Mouse (Mus musculus) forebrain, embryonic 10.5 days (tissue): ENCODE results near the gene Gm8281. TPM values are rescaled to one million over a fixed set of nuclear protein-coding genes. Genes with fewer than 3 reads are reported as not detected.
"Not testable (repeated sequence)": the region's sequence is repeated elsewhere in the genome, so short reads cannot be mapped to it uniquely, and the experiment has no call there.

Experiments used
- DNase-seq: peaks from one replicate; pipeline ENCODE4 v3.0.0-alpha.2; 2017; ENCODE audit warnings: low spot score; ENCODE audit errors: extremely low spot score
- H3K27ac ChIP-seq: fragments of 300-500 bp; sonication (generic); 2 replicates; pipeline ENCODE4 v1.5.1; 2016; ENCODE audit warnings: mild to moderate bottlenecking
- H3K27me3 ChIP-seq: fragments of 300-500 bp; sonication (generic); 2 replicates; pipeline ENCODE4 v1.6.1; 2016; ENCODE audit warnings: mild to moderate bottlenecking; ENCODE audit not compliant: poor library complexity, severe bottlenecking
- H3K36me3 ChIP-seq: fragments of 300-500 bp; sonication (generic); replicated peaks from 2 replicates; pipeline ENCODE4 v1.6.1; 2016; ENCODE audit warnings: mild to moderate bottlenecking, moderate library complexity
- H3K4me1 ChIP-seq: fragments of 300-500 bp; sonication (generic); 2 replicates; pipeline ENCODE4 v1.6.1; 2016
- H3K4me3 ChIP-seq: fragments of 300-500 bp; sonication (generic); 2 replicates; pipeline ENCODE4 v1.5.1; 2016; ENCODE audit warnings: mild to moderate bottlenecking, moderate library complexity
- H3K9me3 ChIP-seq: fragments of 300-500 bp; sonication (generic); 2 replicates; pipeline ENCODE4 v1.6.1; 2016; ENCODE audit warnings: mild to moderate bottlenecking, moderate library complexity
- WGBS: fragments of 180-500 bp; shearing (Covaris S2); methylation state at CpG from one replicate; pipeline ENCODE4 v1.1.7; 2016; 5-methylcytosine and 5-hydroxymethylcytosine counted together
- polyA plus RNA-seq: library from polyadenylated mRNA; unstranded; fragments of >200 nt; fragmentation: Nextera tagmentation; extraction: Ambion mirVana; gene quantifications from 2 replicates; pipeline ENCODE4 v1.2.1, GENCODE M21; 2016

Gene Gm8281
- polyA plus RNA-seq, result 1.7 and 2.5 TPM in 2 replicates

- peak; percentile 25 for DNase-seq
- not testable (repeated sequence) for H3K27me3 ChIP-seq, H3K4me1 ChIP-seq, H3K36me3 ChIP-seq, H3K9me3 ChIP-seq
- WGBS, result 3% methylated on average over 28 of the region's 63 CpGs
- H3K27ac ChIP-seq, result peak within 1 kb of the TSS; percentile 86
- H3K4me3 ChIP-seq, result peak within 1 kb of the TSS; percentile 54
Measured at GRCm38 (mm10) chr14:5070611-5071490, at the start of gene Gm8281. Gm8281 (plus strand) TSS chr14:5071040.

GRCm38 (mm10) chr14:5050329-5050728 is 20.5 kb upstream of the Gm8281 start, which contains the start of gene 4930555G01Rik:
4930555G01Rik (plus strand) TSS chr14:5050629.
- DNase-seq, H3K4me1 ChIP-seq, H3K9me3 ChIP-seq, H3K27me3 ChIP-seq, H3K36me3 ChIP-seq, H3K27ac ChIP-seq, H3K4me3 ChIP-seq: not testable (repeated sequence)
- no CpG with 5 or more reads among the region's 3 CpGs for WGBS

- not testable (repeated sequence) for H3K27me3 ChIP-seq, DNase-seq, H3K36me3 ChIP-seq, H3K4me1 ChIP-seq, H3K4me3 ChIP-seq, H3K27ac ChIP-seq, H3K9me3 ChIP-seq
- whole genome bisulfite sequencing, result 75% methylated on average over 2 of the region's 2 CpGs
Measured at GRCm38 (mm10) chr14:5131219-5131618, 60.4 kb downstream of the Gm8281 start, which contains the start of gene Gm8279. Gm8279 (plus strand) TSS chr14:5131519.

Other genes starting within 250 kb of the Gm8281 start
- not detected in 2 replicates for gene Gm3269, start 232.9 kb upstream of the Gm8281 start, polyA plus RNA-seq
- gene Gm3264, start 215.5 kb upstream of the Gm8281 start, polyA plus RNA-seq, result 0.33 and 0.76 TPM in 2 replicates
- not detected in 2 replicates for gene Gm3278, start 178.6 kb upstream of the Gm8281 start, polyA plus RNA-seq
- not detected in 2 replicates for gene Gm8297, start 87.1 kb upstream of the Gm8281 start, polyA plus RNA-seq
- not detected in 2 replicates for gene Gm3298, start 55.1 kb upstream of the Gm8281 start, polyA plus RNA-seq
- not detected in 2 replicates for gene 4930555G01Rik, start 20.4 kb upstream of the Gm8281 start, polyA plus RNA-seq
- not detected in 2 replicates for gene Gm8279, start 60.5 kb downstream of the Gm8281 start, polyA plus RNA-seq
- gene Gm3317, start 93.5 kb downstream of the Gm8281 start, polyA plus RNA-seq, result not detected in 2 replicates
- not detected in 2 replicates for gene Gm8271, start 114.8 kb downstream of the Gm8281 start, polyA plus RNA-seq
- gene Gm3526, start 189.5 kb downstream of the Gm8281 start, polyA plus RNA-seq, result not detected in 2 replicates